Mouse (Mus musculus) heart, embryonic 13.5 days (tissue): ENCODE data around the gene Tcf7l2. TPM values are rescaled to one million over a fixed set of nuclear protein-coding genes. Genes with fewer than 3 reads are reported as not detected.

ENCODE experiments used
- ATAC-seq: fragments of 200-750 bp; cut with Nextera tagmentation; 2 replicates; pipeline ENCODE4 v1.8.0; 2017; ENCODE audit warnings: moderate TSS enrichment; ENCODE audit not compliant: insufficient number of reproducible peaks, low FRiP score, low TSS enrichment; ENCODE audit errors: extremely low read depth
- H3K27ac ChIP-seq: fragments of 300-500 bp; sonication (generic); replicated peaks from 2 replicates; pipeline ENCODE4 v1.5.1; 2015; ENCODE audit warnings: moderate library complexity, mild to moderate bottlenecking, inconsistent platforms
- H3K27me3 ChIP-seq: fragments of 300-500 bp; sonication (generic); replicated peaks from 2 replicates; pipeline ENCODE4 v1.6.1; 2015; ENCODE audit warnings: mild to moderate bottlenecking, inconsistent platforms
- H3K36me3 ChIP-seq: fragments of 300-500 bp; sonication (generic); 2 replicates; pipeline ENCODE4 v1.6.1; 2015; ENCODE audit warnings: mild to moderate bottlenecking, inconsistent platforms
- H3K4me1 ChIP-seq: fragments of 300-500 bp; sonication (generic); 2 replicates; pipeline ENCODE4 v1.6.1; 2015; ENCODE audit warnings: inconsistent platforms
- H3K4me2 ChIP-seq: fragments of 300-500 bp; sonication (generic); 2 replicates; pipeline ENCODE4 v1.6.1; 2015; ENCODE audit warnings: inconsistent platforms, mild to moderate bottlenecking, moderate library complexity
- H3K4me3 ChIP-seq: fragments of 300-500 bp; sonication (generic); 2 replicates; pipeline ENCODE4 v1.5.1; 2015; ENCODE audit warnings: moderate library complexity, mild to moderate bottlenecking, inconsistent platforms
- H3K9ac ChIP-seq: fragments of 300-500 bp; sonication (generic); 2 replicates; pipeline ENCODE4 v1.6.1; 2015; ENCODE audit warnings: inconsistent platforms, mild to moderate bottlenecking, moderate library complexity
- H3K9me3 ChIP-seq: fragments of 300-500 bp; sonication (generic); 2 replicates; pipeline ENCODE4 v1.6.1; 2016; ENCODE audit warnings: inconsistent platforms
- WGBS: fragments of 180-500 bp; shearing (Covaris S2); methylation state at CpG from one replicate; pipeline ENCODE4 v1.1.7; 2015; ENCODE audit warnings: mixed read lengths; 5-methylcytosine and 5-hydroxymethylcytosine counted together
- polyA plus RNA-seq: library from polyadenylated mRNA; unstranded; fragments of >200 nt; fragmentation: Nextera tagmentation; extraction: Ambion mirVana; gene quantifications from 2 replicates; pipeline ENCODE4 v1.2.1, GENCODE M21; 2015

Gene Tcf7l2
- polyA plus RNA-seq, 1 experiment from 2014 or later = 42.6 TPM

DNA sequence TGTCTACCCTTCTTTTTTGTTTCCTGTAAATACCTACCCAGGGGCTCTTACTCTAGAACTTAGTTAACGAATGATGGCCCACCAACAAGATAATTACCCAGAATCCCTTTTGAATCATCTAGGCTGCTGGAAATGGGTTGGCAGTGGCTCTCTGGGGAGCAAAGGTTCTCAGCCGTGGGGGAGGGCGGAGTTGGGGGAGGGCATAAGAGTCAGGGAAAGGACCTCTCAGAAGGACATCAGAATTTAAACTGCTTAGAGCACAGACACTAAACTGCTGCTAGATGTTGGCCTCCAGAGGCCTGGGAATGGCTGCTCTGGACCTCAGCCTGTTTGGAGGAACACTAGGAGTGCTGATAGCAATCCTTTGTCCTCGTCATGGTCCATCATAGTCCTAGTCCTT, 105.4 kb downstream of the Tcf7l2 start:
- ATAC-seq = no peak
- 60% methylated on average over 4 of the region's 4 CpGs for WGBS
- H3K4me1 ChIP-seq = peaks cover 69% of the 10 kb centered on the region
- H3K27me3 ChIP-seq = no peaks in the 10 kb centered on the region
- no peak overlapping the region for H3K27ac ChIP-seq
- peaks cover 4% of the 10 kb centered on the region; the same call in 1 of the 2 replicates for H3K36me3 ChIP-seq
- H3K9ac ChIP-seq = no peak overlapping the region
- H3K9me3 ChIP-seq = no peaks in the 10 kb centered on the region
- H3K4me3 ChIP-seq = no peak overlapping the region
- no peak overlapping the region for H3K4me2 ChIP-seq

DNA sequence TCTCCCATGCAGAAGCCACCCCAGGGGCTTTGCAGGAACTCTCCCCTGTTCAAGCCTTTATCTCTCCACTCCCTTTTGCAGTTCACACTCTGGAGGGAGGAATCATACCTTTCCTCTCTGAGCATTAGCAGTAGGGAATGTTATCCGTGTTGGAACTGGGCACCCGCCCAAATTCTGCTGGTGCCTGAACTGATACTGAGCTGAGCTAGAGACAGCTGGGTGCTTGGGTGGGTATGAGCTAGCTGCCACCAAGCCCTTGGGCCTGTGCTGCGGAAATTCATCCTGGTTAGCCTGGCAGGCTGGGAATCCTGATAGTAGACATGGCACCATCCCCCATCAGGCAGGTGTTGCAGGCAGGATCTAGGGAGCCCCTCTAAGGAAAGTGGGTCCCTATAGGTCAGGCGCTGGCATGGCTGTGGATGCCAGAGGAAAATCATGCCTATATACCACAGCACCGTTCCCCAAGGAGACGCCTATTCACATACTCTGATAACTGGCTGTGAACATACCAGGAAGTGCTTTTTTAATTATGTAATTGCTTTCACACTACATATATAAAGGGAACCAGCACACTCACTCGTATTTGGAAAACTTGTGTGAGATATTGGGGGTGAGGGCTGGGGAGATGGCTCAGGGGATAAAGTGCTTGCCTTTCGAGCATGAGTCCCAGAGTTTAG, 108.9 kb downstream of the Tcf7l2 start:
- Histone ChIP-seq H3K9ac (no peak overlapping the region; the same call in 1 of the 2 replicates), H3K36me3 (peaks cover under 1% of the 10 kb centered on the region; the same call in 1 of the 2 replicates), H3K4me3 (no peak overlapping the region), H3K27me3 (no peaks in the 10 kb centered on the region), H3K4me1 (peaks cover 74% of the 10 kb centered on the region), H3K4me2 (no peak overlapping the region), H3K27ac (peak overlapping the region; percentile 73), H3K9me3 (no peaks in the 10 kb centered on the region)
- WGBS = 50% methylated on average over 8 of the region's 8 CpGs
- ATAC-seq = peak; percentile 52

DNA sequence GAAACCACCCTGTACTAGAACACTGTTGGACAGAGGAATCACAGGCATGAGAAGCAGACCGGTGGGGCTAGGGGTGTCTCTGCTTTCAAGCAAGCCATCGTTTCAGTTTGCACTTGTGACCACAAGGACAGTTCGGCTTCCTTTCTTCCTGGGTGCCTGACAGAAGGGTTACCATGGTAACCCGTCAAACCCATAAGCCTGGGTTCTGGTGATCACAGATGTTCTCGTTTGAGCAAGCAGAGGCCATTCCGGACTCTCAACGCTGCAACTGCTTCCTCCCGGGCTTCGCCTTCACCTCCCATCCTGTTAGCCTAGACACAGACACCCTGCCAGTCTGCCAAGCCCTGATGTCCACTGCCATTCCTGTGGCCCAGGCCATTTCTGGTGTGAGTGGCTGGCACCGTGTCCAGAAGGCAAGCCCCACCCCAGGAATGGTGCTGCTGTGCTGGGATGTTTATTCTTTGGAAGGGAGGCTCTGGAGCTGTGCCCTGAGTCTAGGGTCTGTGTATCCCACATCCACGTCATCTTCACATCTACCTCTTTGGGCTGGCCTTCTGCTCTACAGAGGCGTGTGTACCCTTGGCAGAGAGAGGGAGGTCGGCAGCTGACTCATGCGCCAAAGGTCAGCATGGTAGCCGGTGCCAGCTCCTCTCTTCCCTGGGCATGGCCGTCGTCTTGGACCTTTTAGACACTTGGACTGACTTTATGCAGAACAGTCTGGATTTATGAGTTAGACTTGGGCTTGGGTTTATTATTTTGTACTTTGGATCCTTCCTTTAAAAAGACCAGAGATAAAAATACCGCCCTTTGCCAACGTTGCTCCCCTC, 110.1 kb downstream of the Tcf7l2 start:
- Histone ChIP-seq H3K4me3 (no peak overlapping the region), H3K27me3 (no peaks in the 10 kb centered on the region), H3K4me1 (peaks cover 70% of the 10 kb centered on the region), H3K9ac (no peak overlapping the region), H3K9me3 (no peaks in the 10 kb centered on the region), H3K27ac (no peak overlapping the region), H3K4me2 (no peak overlapping the region), H3K36me3 (no peaks in the 10 kb centered on the region)
- ATAC-seq = no peak
- 79% methylated on average over 19 of the region's 19 CpGs for WGBS

DNA sequence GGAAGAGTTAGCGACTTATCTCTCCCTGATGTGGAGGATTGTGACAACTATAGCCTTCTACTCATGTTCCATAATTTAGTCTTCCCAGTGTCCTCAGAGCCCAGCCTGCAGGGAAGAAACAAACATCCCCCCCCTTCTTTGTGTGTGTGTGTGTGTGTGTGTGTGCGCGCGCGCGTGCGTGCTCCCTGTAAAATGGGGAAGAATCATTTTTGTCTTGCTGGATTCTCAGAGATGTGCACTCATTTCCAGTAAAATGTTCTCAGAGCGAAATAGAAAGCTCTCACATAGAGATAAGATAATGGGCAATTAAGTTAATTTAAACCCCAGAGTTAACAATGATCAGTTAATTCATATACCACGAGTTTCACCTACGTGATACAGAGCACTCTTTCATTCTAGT, 112.8 kb downstream of the Tcf7l2 start:
- Histone ChIP-seq H3K9ac (no peak overlapping the region), H3K36me3 (no peaks in the 10 kb centered on the region), H3K9me3 (no peaks in the 10 kb centered on the region), H3K4me3 (no peak overlapping the region), H3K4me2 (no peak overlapping the region), H3K4me1 (peaks cover 65% of the 10 kb centered on the region), H3K27ac (no peak overlapping the region), H3K27me3 (no peaks in the 10 kb centered on the region)
- 73% methylated on average over 10 of the region's 10 CpGs for WGBS
- ATAC-seq = no peak

DNA sequence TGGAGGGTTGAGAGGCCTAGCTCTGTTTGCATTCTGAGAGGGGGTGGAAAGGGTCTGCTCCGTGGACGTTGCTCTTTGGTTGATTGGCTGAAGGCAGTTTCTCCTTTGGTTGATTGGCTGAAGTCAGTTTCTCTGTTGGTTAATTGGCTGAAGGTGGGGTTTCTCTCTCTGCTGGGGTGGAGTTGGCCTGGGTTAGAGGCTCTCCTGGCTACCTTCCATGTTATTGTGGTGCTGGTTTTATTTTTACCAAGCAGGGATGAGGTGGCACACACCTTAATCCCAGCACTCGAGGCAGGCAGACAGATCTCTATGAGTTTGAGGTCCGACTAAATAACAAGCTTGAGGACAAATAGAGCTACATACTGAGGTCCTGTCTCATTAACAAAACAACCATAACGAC, 114.0 kb downstream of the Tcf7l2 start:
- Histone ChIP-seq H3K36me3 (no peaks in the 10 kb centered on the region), H3K4me3 (no peak overlapping the region), H3K27me3 (no peaks in the 10 kb centered on the region), H3K9ac (no peak overlapping the region), H3K4me1 (peaks cover 64% of the 10 kb centered on the region), H3K27ac (no peak overlapping the region), H3K4me2 (no peak overlapping the region), H3K9me3 (no peaks in the 10 kb centered on the region)
- 66% methylated on average over 5 of the region's 5 CpGs for WGBS
- no peak for ATAC-seq

DNA sequence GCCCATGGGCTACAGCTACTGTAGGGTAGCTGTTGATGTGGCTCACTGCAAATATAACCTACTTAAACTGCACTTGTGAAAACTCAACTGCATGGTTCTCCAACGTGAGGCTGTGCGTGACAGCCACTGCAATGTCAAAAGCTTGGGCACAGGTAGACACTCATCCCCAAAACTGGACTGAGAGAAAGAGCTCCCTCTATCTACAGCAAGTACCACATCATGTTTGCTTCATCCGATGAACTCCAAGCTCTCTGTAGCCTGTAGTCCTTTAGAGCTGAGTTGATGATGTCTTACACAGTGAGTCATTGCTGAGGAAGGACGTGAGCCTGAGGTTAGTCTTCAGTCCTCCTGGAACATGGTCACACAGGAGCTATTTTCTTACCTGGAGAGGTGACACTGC, 115.7 kb downstream of the Tcf7l2 start:
- 86% methylated on average over 4 of the region's 4 CpGs for WGBS
- H3K36me3 ChIP-seq = no peaks in the 10 kb centered on the region
- no peaks in the 10 kb centered on the region for H3K9me3 ChIP-seq
- no peaks in the 10 kb centered on the region for H3K27me3 ChIP-seq
- H3K9ac ChIP-seq = no peak overlapping the region
- no peak overlapping the region for H3K27ac ChIP-seq
- no peak overlapping the region for H3K4me3 ChIP-seq
- H3K4me2 ChIP-seq = no peak overlapping the region
- no peak for ATAC-seq
- H3K4me1 ChIP-seq = peaks cover 64% of the 10 kb centered on the region

DNA sequence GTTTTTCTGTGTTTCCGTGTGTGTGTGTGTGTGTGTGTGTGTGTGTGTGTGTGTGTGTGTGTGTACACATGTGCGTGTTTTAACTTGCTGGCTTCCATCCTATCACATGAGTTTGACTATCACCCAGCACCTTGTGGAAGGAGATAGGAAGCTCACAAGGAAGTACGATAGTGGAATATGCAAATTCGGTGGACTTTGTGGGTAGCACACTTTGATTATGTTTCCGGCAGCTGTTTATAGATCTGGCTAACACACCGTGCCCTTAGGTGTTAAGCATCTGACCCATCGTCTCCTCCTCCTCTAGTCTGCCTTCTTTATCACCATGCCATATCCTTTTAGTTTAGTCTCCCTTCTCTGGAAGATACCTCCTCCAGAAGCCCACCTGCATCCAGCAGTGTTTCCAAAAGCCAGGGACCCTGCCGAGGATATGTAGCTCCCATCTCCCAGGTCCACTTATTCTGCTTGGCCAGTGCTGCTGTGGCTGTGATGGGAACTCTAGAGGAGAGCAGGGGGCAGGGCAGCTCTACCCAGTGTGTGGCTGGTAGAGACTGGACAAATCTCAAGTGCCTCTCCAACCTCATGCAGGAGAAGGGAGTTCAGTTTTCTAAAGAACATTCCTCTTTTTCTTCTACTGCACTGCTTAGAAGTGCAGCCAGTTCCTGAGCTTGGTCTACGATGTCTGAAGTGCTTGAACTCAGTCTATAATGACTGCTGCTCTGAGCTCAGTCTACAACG, 118.6 kb downstream of the Tcf7l2 start:
- Histone ChIP-seq H3K4me2 (no peak overlapping the region), H3K4me3 (no peak overlapping the region), H3K27me3 (no peaks in the 10 kb centered on the region), H3K9ac (no peak overlapping the region), H3K27ac (0 out of 2 replicates have a peak overlapping the region, but pooled peaks have one; percentile 7), H3K36me3 (peaks cover 15% of the 10 kb centered on the region), H3K9me3 (no peaks in the 10 kb centered on the region), H3K4me1 (peaks cover 50% of the 10 kb centered on the region)
- WGBS = 55% methylated on average over 10 of the region's 10 CpGs
- ATAC-seq = no peak

DNA sequence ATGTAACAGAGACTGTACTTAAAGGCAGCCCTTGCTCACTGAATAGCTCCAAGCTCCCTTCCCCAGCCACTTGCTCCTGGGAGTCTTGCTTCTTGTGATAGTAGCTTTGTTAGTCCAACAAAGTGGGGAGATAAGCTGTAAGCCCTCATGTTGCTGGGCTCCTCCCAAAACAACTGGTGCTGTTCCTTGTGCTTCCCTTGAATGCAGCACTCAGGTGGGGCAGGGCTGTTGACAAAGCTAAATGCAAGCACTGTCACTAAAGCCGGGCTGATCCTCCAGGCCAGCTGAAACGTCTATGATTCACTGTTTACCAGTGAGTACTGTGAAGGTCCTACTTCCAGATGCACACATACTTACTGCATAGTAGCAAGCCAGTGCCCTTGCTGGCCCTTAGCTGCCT, 120.1 kb downstream of the Tcf7l2 start:
- H3K4me3 ChIP-seq = no peak overlapping the region
- no peaks in the 10 kb centered on the region for H3K9me3 ChIP-seq
- H3K9ac ChIP-seq = 0 out of 2 replicates have a peak overlapping the region, but pooled peaks have one; percentile 34
- H3K4me1 ChIP-seq = peaks cover 54% of the 10 kb centered on the region
- H3K27ac ChIP-seq = 0 out of 2 replicates have a peak overlapping the region, but pooled peaks have one; percentile 12
- ATAC-seq = no peak
- H3K27me3 ChIP-seq = no peaks in the 10 kb centered on the region
- peaks cover 20% of the 10 kb centered on the region for H3K36me3 ChIP-seq
- WGBS = 40% methylated on average over 2 of the region's 2 CpGs
- no peak overlapping the region for H3K4me2 ChIP-seq

DNA sequence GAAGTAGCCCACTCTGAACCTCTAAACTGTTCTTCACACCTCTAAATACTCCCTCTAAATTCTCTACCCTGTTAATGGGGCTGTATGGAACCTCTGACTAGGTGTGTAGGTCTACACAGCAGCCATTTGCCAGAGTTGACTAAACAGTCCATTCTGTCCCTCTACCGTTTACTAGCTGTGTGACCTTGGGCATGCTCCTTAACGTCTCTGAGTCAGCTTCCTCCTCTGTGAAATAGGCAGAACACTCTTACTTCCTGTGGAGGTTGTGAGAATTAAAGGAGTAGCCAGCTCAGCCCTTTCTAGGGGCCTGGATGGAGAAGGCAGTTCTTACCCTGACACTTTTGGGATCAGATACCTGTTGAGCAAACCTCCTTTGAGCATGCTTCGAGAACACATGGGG, 120.9 kb downstream of the Tcf7l2 start:
- no peak for ATAC-seq

DNA sequence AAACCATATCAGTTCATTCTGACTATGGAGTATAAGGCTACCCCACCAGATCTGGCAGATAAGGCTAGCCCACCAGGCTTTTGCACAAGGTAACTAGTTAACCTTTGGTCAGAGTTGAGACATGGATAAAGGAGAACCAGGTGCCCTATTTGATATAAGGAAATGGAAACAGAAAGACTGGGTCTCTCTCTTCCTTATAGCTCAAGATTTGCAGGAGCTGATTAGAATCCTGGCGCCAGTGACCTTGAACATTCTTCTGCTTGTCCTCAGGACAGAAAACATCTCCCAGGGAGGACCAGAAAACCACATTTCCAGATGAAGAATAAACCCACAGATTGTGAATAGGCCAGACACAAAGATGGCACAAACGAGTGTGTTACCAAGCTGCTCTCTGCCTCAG, 123.4 kb downstream of the Tcf7l2 start:
- H3K4me2 ChIP-seq = no peak overlapping the region
- no peak for ATAC-seq
- H3K9ac ChIP-seq = no peak overlapping the region
- no peaks in the 10 kb centered on the region for H3K9me3 ChIP-seq
- peaks cover 20% of the 10 kb centered on the region for H3K36me3 ChIP-seq
- WGBS = 84% methylated on average over 2 of the region's 2 CpGs
- H3K4me3 ChIP-seq = no peak overlapping the region
- H3K4me1 ChIP-seq = peaks cover 61% of the 10 kb centered on the region
- 0 out of 2 replicates have a peak overlapping the region, but pooled peaks have one; percentile 48 for H3K27ac ChIP-seq
- H3K27me3 ChIP-seq = no peaks in the 10 kb centered on the region

More for the DNA sequence above, 120.9 kb downstream of the Tcf7l2 start:
- Histone ChIP-seq H3K4me3 (no peak overlapping the region), H3K9ac (no peak overlapping the region), H3K9me3 (no peaks in the 10 kb centered on the region), H3K27me3 (no peaks in the 10 kb centered on the region), H3K36me3 (peaks cover 20% of the 10 kb centered on the region), H3K4me2 (no peak overlapping the region), H3K4me1 (peaks cover 63% of the 10 kb centered on the region), H3K27ac (no peak overlapping the region)
- 70% methylated on average over 3 of the region's 3 CpGs for WGBS
